Mouse (Mus musculus): ENCODE measurements at regions not wholly inside any gene's neighbourhood (a gene's known extent, or its start where the extent isn't known, plus 50 kb on each side); places are given as distances from the start of the nearest gene placed in this dataset.
"Not testable (repeated sequence)": the region's sequence is repeated elsewhere in the genome, so short reads cannot be mapped to it uniquely, and the experiment has no call there.

- DNase-seq (ENCODE audit: low read depth): no peak
Observed at GRCm38 (mm10) chr7:70300516-70300915, 66.0 kb downstream of the Nr2f2 start.

- no peak for DNase-seq (ENCODE audit: low read depth)
Observed at GRCm38 (mm10) chr7:70291431-70291830, 75.1 kb downstream of the Nr2f2 start.

DNA sequence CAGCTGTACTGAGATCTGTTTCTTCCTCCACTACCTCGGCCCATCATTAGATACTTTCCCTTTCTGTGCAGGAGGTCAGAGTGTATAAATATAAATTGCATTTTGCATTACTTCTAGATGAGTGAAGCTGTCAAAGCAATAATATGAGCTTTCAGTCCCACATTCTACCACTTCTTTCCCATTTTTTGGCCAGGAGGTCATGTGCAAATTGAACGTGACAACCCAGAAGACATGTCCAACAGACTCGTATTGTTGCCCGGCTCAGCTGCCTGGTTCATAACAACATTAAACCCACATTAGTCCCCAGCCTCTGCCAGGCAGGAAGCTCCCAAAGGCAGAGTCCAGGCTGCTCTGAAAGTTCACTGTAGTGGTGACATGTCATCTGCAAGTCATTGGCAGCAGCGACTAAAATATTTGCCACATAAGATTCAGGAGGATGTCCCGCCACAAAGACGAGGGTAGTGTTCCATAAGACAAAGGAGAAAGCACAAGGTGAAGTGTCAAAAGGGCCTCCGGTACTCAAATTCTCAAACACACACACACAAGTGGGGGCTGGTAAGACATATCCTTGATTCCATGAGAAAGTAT is 75.7 kb downstream of the Nr2f2 start:
- DNase-seq (ENCODE audit: low read depth): no peak

DNA sequence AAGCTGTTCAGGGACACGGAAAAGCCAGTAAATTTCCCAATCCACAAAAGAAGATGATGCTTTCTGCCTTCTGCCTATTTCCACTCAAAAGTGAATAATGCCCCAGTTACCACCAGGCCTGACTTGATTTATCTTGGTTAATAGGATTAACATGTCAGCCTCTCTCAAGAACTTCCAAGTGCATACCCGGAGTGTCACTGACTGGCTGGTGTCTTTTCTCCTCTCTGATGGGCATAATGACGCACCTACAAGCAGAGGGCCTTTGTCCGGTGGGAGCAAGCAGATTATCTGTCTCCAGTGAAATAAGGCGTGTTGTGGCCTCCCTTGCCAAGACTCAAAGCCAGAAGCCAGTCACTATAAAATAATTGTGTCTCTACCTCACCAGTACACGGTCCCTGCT is 76.3 kb downstream of the Nr2f2 start:
- DNase-seq (ENCODE audit: low read depth): no peak

- DNase-seq (ENCODE audit: low read depth): no peak
Observed at GRCm38 (mm10) chr7:70288621-70289020, 77.9 kb downstream of the Nr2f2 start.

DNA sequence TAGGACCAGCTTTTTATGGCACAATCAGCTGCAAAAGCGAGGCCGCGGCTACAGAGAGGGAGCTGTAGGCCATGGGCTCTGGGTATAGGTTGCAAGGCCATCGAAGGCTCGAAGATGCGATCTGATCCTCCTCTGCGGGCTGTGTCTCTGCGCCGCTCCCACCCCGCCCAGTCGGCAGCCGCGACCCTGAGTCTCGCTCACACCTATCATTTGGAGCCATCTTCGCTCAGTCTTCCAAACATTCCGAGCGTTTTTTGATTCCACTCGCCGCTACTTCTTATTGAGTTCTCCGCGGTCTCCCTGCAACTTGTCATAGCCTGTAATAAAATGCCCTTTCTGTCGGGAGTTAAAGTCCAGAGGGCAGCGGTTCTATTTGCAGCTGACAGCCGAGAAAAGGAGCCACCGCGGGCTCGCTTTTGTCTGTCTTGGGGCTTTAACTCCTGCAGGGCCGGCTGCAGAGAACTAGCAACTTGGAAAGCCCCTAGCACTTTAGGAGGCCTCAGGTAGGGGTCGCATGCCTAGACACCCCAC is 78.6 kb downstream of the Nr2f2 start:
- no peak for DNase-seq (ENCODE audit: low read depth)

- DNase-seq (ENCODE audit: low read depth): no peak
Observed at GRCm38 (mm10) chr7:70286836-70287355, 79.6 kb downstream of the Nr2f2 start.

GRCm38 (mm10) chr7:70285344-70285743 is 81.2 kb downstream of the Nr2f2 start:
- no peak for DNase-seq (ENCODE audit: low read depth)

GRCm38 (mm10) chr7:70283836-70284235 is 82.7 kb downstream of the Nr2f2 start:
- DNase-seq (ENCODE audit: low read depth): no peak

DNA sequence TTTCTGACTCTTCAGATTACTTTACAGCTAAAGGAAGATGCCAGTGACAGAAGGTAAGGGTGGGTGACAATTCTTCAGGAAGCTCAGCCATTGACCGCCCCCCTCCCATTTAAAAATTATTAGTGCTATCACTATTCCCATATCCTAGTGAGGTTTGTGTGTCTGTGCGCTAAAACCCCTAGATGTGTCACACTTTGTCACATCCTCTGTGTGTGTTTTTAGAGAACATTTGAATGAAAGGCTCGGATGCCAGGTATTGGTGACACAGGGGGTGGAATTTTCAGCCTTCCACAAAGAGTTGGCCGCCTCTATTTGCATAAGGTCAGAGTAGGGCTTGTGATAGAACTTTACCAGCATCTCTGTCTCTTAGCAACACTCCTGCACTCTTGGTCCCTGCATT is 83.4 kb downstream of the Nr2f2 start:
- no peak for DNase-seq (ENCODE audit: low read depth)

DNA sequence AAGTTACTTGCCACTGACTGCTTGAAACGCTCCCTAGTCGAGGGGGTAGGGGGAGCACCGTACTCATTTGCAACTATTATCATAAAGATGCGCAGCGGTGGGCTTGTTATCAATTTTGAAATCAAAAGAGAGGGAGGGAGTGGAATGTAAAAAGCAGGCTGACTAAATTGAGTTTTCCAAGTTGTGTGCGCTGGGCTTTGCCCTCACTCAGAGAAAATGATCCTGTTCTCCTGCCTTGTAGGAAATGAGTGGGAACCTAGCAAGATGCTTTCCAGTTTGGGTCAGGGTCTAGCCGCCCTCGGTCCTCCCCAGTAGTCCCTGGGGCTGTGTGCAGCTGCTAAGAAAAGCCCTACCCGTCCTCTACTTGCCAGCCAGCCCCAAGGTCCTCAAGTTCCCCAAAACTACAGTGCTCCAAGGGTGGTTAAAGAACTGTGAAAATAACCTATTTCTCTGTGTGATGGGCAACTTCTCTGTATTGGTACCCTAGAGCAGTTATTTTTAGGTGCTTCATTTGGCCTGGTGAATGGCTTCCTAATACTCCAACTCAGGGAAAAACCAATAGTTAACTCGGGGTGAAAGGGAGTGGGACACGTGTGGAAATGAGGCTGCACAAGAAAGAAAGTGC is 84.5 kb downstream of the Nr2f2 start:
- no peak for DNase-seq (ENCODE audit: low read depth)

GRCm38 (mm10) chr7:70281381-70281750 is 85.2 kb downstream of the Nr2f2 start:
- DNase-seq (ENCODE audit: low read depth): no peak

DNA sequence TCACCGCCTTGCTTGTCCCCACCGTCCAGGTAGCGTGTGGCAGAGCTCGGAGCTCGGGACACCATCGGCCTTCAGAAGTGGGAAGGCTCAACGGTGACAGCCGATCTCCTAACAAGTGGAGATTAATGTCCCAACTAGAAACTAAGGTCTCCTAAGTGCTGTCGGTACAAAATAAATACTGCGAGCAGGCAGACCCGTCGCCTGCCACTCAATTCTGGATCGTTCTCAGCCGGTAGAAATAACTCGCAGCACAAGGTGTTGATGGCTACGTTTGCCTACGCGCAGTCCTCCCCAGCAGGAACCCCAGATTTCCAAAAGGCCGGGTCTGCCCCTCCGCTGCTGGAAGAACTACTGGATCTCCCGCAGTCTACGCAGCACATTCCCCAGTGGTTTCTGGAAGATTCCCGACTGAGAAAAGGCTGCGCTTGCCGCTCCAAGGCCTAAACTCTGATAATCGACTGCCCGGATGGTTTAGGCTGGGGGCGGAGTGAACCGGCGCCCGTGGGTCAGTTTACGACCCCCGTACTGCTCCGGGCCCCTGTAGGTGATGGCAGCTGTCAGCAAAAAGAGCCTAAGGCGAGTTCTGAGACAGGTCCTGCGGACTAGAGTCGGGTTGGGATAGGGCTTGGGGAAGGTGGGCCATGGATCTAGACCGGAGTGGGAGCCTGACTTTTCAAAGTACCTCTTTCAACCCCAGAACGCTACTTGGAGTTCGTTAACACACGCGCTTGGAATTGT is 85.7 kb downstream of the Nr2f2 start:
- no peak for DNase-seq (ENCODE audit: low read depth)

DNA sequence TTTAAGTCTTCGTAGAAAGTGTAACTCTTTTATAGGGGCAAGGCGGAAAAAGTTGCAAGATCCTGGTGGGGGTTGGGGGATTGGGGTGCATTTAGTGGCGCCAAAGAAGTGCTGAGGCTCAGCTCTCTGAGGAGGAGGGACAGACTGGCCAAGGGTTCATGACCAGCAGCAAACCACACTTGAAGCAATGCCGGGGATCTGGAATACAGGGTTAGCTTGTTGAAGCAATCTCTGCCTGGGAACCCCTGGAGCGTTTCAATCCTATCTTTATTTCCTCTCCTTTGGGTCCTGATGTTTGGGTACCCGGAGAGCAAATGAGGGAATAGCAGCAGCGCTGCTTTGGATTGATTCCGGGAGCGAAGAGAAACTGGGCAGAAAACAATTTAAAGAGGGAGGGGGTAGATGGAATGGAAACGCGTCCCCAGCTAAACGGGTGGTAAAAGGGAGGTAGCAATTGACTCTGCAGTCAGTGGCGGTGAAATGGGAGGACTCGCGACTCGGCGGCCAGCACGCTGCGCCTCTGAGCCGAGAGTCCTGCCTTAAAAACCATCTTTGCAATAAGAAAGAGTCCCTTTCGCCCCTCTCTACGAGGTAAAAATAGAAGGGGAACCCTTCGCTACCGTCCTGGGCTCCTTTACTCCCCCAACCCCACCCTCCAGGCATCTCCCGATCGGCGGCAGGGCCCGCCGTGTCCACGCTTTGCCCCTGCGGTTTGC is 86.5 kb downstream of the Nr2f2 start:
- DNase-seq (ENCODE audit: low read depth): no peak

DNA sequence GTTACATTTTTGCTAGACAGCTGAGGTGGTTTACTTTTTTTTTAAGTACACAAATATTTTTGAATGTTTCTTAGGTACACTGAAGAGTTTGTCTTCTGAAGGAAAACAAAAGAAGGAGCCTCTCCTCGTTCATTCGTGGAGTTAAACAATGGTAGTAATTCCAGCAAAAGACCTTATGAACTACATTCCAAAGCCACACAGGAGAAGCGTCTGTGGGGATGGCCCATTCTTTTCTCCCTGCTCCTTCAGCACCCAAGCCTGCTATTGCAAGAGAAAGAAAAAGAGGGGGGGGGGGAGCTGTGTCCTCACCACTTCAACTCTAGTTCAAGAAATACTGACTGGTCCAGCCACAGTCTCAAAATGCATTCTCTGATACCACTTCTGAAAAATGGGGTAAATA is 87.4 kb downstream of the Nr2f2 start:
- DNase-seq (ENCODE audit: low read depth): no peak

DNA sequence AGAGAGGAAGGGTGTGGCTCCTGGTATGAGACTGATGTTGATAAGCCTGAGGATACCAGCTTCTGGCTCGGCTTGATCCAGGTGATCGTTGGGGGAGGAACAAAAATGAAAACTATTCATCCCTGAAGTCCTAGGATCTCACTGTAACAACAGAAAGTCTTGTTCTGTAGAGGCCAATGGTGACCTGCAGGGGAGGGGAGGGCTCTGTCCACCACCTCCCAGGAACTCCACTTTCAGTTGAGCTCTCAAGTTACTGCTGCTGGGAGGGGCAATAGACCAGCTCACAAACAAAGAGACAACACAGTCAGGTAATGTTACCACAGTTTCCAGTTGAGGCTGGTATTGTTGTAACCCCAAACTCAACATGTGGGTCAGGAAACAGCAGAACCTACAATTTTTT is 90.5 kb downstream of the Nr2f2 start:
- DNase-seq (ENCODE audit: low read depth): no peak

- DNase-seq (ENCODE audit: low read depth): no peak
Observed at GRCm38 (mm10) chr7:70274312-70274711, 92.2 kb downstream of the Nr2f2 start.

DNA sequence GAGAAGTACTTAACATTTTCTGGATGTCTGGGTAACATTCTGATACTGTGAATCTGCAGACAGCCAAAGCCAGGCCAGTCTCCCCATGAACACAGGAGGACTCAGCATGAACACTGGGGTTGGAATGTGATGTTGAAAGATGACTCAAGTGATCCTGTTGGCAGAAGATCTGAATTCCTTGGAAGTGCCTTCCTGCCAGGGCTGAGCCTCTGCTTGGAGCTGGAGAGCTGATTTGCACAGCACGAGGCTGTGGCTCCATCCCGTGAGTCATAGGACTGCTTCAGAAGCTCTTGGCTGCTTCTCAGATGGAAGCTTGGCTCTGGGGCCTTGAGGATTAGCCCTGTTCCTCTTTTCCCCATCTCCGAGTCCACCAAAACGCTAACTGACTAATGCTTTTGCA is 99.5 kb downstream of the Nr2f2 start:
- no peak for DNase-seq (ENCODE audit: low read depth)

GRCm38 (mm10) chr7:70256806-70257205 is 109.7 kb downstream of the Nr2f2 start:
- DNase-seq (ENCODE audit: low read depth): no peak

DNA sequence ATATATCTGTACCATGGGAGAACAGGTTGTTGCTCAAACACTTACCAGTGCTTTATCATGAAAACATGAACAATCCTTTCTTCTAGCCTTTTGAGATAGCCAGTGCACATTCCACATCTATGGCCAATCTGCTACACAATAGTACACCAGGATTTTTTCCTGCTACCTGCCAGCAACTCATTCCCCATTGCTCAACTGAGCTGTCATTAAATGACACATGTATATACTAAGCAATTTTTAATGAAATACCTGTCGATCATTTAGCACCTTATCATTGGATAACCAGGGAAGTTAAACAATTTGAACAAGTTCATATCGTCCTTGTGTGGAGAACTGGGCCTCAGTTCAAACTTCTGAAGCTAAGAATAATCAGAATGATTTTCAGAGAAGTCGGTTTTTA is 111.5 kb downstream of the Nr2f2 start:
- DNase-seq (ENCODE audit: low read depth): no peak

GRCm38 (mm10) chr7:70253275-70253674 is 113.3 kb downstream of the Nr2f2 start:
- no peak for DNase-seq (ENCODE audit: low read depth)

- not testable (repeated sequence) for DNase-seq (ENCODE audit: low read depth)
Observed at GRCm38 (mm10) chr7:70239059-70239458, 127.5 kb downstream of the Nr2f2 start.

Data from 416B (cell line).